Mouse (Mus musculus) heart, embryonic 11.5 days (tissue): Measurements from ENCODE around the gene Sec24b. TPM values are rescaled to one million over a fixed set of nuclear protein-coding genes. Genes with fewer than 3 reads are reported as not detected.

Experiments
- ATAC-seq: fragments of 200-750 bp; cut with Nextera tagmentation; replicated peaks from 2 replicates; pipeline ENCODE4 v1.8.0; 2017; ENCODE audit warnings: moderate library complexity; ENCODE audit not compliant: insufficient number of reproducible peaks, low FRiP score, low TSS enrichment
- H3K27ac ChIP-seq: fragments of 300-500 bp; sonication (generic); 2 replicates; pipeline ENCODE4 v1.5.1; 2014; ENCODE audit warnings: mild to moderate bottlenecking, low read depth, low read length
- H3K27me3 ChIP-seq: fragments of 300-500 bp; sonication (generic); 2 replicates; pipeline ENCODE4 v1.6.1; 2014; ENCODE audit warnings: mild to moderate bottlenecking, low read length, mixed read lengths; ENCODE audit not compliant: control insufficient read depth, insufficient read depth
- H3K36me3 ChIP-seq: fragments of 300-500 bp; sonication (generic); 2 replicates; pipeline ENCODE4 v1.6.1; 2014; ENCODE audit warnings: mild to moderate bottlenecking, low read length, moderate library complexity, mixed read lengths; ENCODE audit not compliant: control insufficient read depth, insufficient read depth
- H3K4me1 ChIP-seq: fragments of 300-500 bp; sonication (generic); 2 replicates; pipeline ENCODE4 v1.6.1; 2014; ENCODE audit warnings: low read length; ENCODE audit not compliant: control insufficient read depth, insufficient read depth
- H3K4me2 ChIP-seq: fragments of 300-500 bp; sonication (generic); 2 replicates; pipeline ENCODE4 v1.6.1; 2014; ENCODE audit warnings: mild to moderate bottlenecking, moderate library complexity
- H3K4me3 ChIP-seq: fragments of 300-500 bp; sonication (generic); 2 replicates; pipeline ENCODE4 v1.5.1; 2014; ENCODE audit warnings: low read depth, low read length
- H3K9ac ChIP-seq: fragments of 300-500 bp; sonication (generic); 2 replicates; pipeline ENCODE4 v1.6.1; 2014; ENCODE audit warnings: mild to moderate bottlenecking, low read depth, low read length, moderate library complexity
- H3K9me3 ChIP-seq: fragments of 300-500 bp; sonication (generic); replicated peaks from 2 replicates; pipeline ENCODE4 v1.6.1; 2016; ENCODE audit warnings: low read length; ENCODE audit not compliant: control insufficient read depth
- WGBS: fragments of 180-500 bp; shearing (Covaris S2); extraction: QIAGEN DNeasy Blood & Tissue Kit; methylation state at CpG from one replicate; pipeline ENCODE4 v1.1.7; 2014; ENCODE audit not compliant: insufficient replicate concordance; 5-methylcytosine and 5-hydroxymethylcytosine counted together
- polyA plus RNA-seq: library from polyadenylated mRNA; unstranded; fragments of >200 nt; fragmentation: Nextera tagmentation; extraction: Ambion mirVana; gene quantifications from 2 replicates; pipeline ENCODE4 v1.2.1, GENCODE M21; 2014

The Sec24b gene
- polyA plus RNA-seq, 1 experiment from 2014 or later = 27.9 TPM

DNA sequence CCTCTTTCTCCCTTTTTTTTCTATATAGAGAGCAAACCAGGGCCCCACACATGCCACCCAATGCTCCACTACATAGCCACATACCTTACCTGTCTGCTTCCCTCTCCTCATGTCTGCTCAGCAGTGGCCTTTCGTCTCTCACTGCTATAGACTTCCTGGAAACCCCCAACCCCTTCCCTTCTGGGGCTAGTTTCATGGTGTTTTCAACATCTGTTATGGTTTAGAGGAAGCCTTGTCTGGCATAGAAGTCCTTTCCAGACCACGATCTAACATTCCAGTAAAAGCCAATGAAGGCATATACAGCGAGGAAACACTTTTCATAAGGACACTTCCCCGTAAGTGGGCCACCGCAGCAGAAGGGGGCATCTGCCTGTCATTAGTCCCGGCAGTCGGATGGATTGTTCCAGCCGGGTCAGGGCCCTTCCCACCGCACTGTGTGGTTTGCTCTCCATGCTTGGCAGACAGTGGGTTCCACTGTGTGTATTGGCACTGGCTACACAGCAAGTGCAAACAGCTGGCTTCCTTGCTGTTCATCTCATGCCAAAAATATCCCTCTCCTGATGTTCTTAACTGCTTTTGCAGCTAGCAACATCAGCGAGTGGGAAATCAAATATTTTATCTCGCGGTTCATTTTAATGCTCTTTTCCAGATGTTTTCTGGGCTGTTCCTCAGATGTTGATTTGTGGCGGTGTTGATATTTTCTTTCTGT lies 25.2 kb upstream of the Sec24b start:
- no peaks in the 10 kb centered on the region; the same call in 1 of the 2 replicates for H3K27me3 ChIP-seq
- 75% methylated on average over 13 of the region's 13 CpGs for WGBS
- H3K9me3 ChIP-seq = no peaks in the 10 kb centered on the region
- no peak overlapping the region for H3K27ac ChIP-seq
- no peak overlapping the region for H3K4me3 ChIP-seq
- H3K36me3 ChIP-seq = no peaks in the 10 kb centered on the region
- no peak for ATAC-seq
- H3K4me1 ChIP-seq = no peaks in the 10 kb centered on the region
- no peak overlapping the region for H3K4me2 ChIP-seq
- no peak overlapping the region for H3K9ac ChIP-seq

DNA sequence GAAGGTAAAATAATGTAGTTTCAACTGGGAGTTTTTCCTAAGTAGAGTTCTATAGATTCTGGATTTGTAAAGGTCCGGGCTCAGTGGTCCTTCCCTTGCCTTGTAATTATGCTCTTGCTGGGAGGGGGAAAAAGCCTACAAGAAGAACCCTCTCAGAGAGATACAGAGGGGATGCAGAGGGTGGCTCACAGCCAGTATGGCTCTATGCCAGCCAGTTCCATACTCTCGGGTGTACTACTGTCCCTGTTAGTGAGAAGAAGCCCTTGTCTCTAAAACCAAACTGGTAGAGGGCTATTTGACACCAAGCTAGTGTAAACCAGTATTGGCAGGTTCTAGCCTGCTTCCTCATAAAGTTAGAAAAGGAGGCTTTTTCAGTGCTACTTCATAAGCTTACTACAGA lies 22.0 kb upstream of the Sec24b start:
- no peak for ATAC-seq
- H3K4me1 ChIP-seq = no peaks in the 10 kb centered on the region
- WGBS = 64% methylated on average over 2 of the region's 2 CpGs
- no peak overlapping the region for H3K9ac ChIP-seq
- 0 out of 2 replicates have a peak, but pooled peaks cover 3% of the 10 kb centered on the region for H3K27me3 ChIP-seq
- H3K9me3 ChIP-seq = no peaks in the 10 kb centered on the region
- no peak overlapping the region for H3K4me2 ChIP-seq
- no peak overlapping the region for H3K4me3 ChIP-seq
- no peaks in the 10 kb centered on the region for H3K36me3 ChIP-seq
- no peak overlapping the region for H3K27ac ChIP-seq

DNA sequence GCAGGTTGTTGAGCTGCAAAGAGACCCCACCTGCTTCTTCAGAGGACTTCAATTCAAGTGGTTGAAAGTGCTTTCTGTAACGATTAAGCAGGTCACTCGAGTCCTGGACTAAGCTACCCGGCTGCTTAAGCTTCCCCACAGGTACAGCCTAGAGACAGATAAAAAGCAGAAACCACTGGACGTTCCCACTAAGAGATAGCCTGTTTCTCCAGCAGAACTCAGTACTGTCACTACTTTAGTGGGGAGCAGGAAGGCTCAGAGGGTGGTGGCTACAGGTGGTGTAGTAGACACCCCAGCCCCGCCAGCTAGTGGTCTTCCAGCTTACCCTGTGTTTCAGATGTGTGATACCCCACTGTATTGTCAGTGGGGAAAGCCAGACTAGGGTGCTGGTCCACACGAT lies 19.3 kb upstream of the Sec24b start:
- ATAC-seq = no peak
- Histone ChIP-seq H3K4me3 (no peak overlapping the region), H3K9me3 (no peaks in the 10 kb centered on the region), H3K9ac (no peak overlapping the region), H3K27me3 (0 out of 2 replicates have a peak, but pooled peaks cover 3% of the 10 kb centered on the region), H3K27ac (no peak overlapping the region), H3K4me1 (no peaks in the 10 kb centered on the region), H3K4me2 (no peak overlapping the region), H3K36me3 (no peaks in the 10 kb centered on the region)
- whole genome bisulfite sequencing = 62% methylated on average over 6 of the region's 6 CpGs

DNA sequence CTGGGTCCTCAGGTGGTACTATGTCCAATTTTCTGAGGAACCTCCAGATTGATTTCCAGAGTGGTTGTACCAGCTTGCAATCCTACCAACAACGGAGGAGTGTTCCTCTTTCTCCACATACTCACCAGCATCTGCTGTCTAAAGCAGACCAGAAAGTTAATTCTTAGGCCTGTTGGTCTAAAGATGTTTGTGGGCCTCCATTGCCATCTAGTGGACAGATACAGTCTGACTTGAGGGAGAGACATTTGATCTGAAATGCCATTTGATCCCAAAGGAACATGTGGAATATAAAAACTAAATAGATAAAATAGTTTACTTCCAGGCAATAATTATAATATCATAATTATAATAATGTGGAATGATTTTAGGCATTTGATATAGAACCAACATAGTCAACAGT lies 18.4 kb upstream of the Sec24b start:
- H3K9me3 ChIP-seq = no peaks in the 10 kb centered on the region
- no peak overlapping the region for H3K27ac ChIP-seq
- no peak overlapping the region for H3K4me2 ChIP-seq
- ATAC-seq = no peak
- H3K4me3 ChIP-seq = no peak overlapping the region
- H3K27me3 ChIP-seq = 0 out of 2 replicates have a peak, but pooled peaks cover 3% of the 10 kb centered on the region
- no peaks in the 10 kb centered on the region for H3K4me1 ChIP-seq
- H3K36me3 ChIP-seq = no peaks in the 10 kb centered on the region
- 10% methylated on average over 1 of the region's 1 CpGs for WGBS
- H3K9ac ChIP-seq = no peak overlapping the region

DNA sequence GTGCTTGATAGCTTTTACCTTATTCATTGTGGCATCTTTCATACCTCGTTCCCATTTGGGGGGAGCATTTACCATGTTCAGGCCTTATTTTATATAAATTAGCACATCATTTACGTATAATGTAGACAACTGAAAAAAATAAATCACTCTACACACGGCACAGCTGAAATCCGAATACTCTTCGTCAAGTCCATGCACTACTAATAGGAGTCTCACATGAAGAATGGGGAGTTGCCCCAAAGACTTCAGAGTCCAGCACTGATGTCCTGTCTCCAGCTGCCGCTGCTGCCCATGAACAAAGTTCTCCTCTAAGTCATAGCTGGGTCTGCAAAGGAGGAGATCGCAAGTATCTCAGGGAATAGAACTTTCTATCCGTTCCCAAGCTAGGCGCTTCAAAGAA lies 15.9 kb upstream of the Sec24b start:
- no peak overlapping the region for H3K4me2 ChIP-seq
- H3K27me3 ChIP-seq = 0 out of 2 replicates have a peak, but pooled peaks cover 3% of the 10 kb centered on the region
- no peaks in the 10 kb centered on the region for H3K36me3 ChIP-seq
- H3K9me3 ChIP-seq = no peaks in the 10 kb centered on the region
- ATAC-seq = no peak
- no peaks in the 10 kb centered on the region for H3K4me1 ChIP-seq
- WGBS = 86% methylated on average over 9 of the region's 9 CpGs
- H3K27ac ChIP-seq = no peak overlapping the region
- H3K9ac ChIP-seq = no peak overlapping the region
- no peak overlapping the region for H3K4me3 ChIP-seq

DNA sequence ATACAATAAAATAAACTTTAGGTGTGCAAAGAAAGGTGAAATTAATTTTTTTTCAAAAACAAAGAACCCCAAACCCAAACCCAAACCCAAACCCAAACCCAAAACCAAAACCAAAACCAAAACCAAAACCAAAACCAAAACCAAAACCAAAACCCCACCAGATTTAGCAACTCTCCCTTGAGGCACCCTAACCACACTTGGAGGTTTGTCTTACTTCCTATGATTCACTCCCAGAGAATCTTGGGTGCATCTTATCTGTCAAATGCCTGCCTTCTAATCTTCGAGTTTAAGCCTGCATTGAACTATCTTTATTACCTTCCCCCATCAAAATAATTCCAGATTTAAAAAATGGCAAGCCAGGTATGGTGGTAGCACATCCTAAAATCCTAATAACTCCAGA lies 14.4 kb upstream of the Sec24b start:
- H3K4me3 ChIP-seq = no peak overlapping the region
- no peaks in the 10 kb centered on the region for H3K9me3 ChIP-seq
- WGBS = 33% methylated on average over 1 of the region's 1 CpGs
- no peak overlapping the region for H3K27ac ChIP-seq
- no peaks in the 10 kb centered on the region for H3K36me3 ChIP-seq
- H3K27me3 ChIP-seq = 0 out of 2 replicates have a peak, but pooled peaks cover 2% of the 10 kb centered on the region
- no peak overlapping the region for H3K9ac ChIP-seq
- ATAC-seq = no peak
- H3K4me2 ChIP-seq = no peak overlapping the region
- no peaks in the 10 kb centered on the region for H3K4me1 ChIP-seq

DNA sequence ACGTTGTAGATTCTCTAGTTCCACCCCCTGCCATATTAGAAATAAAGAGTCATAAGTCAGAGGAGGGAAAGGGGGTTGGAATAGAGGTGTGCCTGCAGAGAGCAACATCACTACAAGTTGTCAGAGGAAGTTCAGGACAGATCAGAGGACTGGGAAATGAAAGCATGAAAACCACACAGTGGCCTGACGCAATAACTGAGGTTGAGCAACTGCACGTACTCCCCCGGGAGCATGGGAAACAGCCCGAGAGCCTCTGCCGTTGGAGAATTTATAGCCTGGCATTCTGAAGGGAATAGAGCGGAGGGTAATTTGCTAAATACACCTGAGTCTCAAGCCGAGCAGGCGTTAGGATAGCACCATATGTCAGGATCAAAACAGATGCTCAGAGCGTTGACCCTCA lies 11.7 kb upstream of the Sec24b start:
- Histone ChIP-seq H3K27me3 (no peaks in the 10 kb centered on the region), H3K4me2 (no peak overlapping the region), H3K9me3 (no peaks in the 10 kb centered on the region), H3K4me3 (no peak overlapping the region), H3K9ac (no peak overlapping the region), H3K36me3 (no peaks in the 10 kb centered on the region), H3K27ac (no peak overlapping the region), H3K4me1 (no peaks in the 10 kb centered on the region)
- ATAC-seq = no peak
- WGBS = 68% methylated on average over 10 of the region's 10 CpGs

DNA sequence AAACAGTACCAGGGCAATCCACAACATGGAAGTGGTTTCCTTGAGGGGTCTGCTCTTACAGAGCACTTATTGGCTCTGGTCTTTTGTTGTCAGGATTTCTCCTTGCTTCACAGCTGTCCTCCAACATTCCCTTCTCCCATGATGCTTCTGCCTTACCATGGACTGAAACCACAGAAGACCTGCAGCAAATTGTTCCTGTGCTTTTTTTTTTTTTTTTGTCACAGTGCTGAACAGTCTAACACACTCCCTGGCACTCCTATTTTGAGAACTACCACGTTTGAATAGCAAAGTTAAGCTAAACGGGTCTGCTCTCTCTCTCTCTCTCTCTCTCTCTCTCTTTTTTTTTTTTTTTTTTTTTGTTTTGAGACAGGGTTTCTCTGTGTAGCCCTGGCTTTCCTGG lies 10.6 kb upstream of the Sec24b start:
- Histone ChIP-seq H3K4me1 (no peaks in the 10 kb centered on the region), H3K9ac (no peak overlapping the region), H3K4me3 (no peak overlapping the region), H3K9me3 (no peaks in the 10 kb centered on the region), H3K27me3 (no peaks in the 10 kb centered on the region), H3K27ac (no peak overlapping the region), H3K36me3 (no peaks in the 10 kb centered on the region), H3K4me2 (no peak overlapping the region)
- WGBS = 64% methylated on average over 2 of the region's 2 CpGs
- no peak for ATAC-seq

DNA sequence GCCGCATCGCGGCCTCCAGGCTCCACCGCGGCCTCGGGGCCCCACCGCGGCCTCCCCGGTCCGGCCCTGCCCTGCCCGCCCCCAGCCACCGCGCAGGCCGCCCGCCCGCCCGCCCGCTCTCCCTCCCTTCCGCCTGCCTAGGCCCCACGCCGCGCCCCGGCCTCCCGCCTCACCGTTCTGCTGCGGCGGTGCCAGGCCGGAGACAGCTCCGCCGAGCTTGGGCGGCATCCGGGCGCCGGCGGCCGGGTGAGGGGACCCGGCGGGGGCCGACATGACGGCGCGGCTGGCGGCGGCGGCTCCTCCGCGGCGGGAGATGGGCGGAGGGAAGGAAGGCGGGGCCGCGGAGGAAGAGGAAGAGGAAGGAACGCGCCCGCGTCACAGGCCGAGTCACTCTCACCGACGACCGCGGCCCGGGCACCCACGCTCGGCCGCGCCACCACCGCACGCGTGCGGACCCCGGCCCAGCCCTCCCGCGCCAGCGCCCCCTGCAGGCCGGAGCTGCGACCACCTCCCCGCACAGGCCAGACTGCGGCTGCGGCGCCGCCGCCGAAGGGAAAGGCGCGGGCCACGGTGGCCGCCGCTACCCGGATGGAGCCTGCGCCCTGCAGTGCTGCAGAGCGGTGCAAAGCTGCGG lies 840 bp downstream of the Sec24b start:
- under 1% methylated on average over 23 of the region's 92 CpGs for WGBS

More for the DNA sequence above, 840 bp downstream of the Sec24b start:
- Histone ChIP-seq H3K4me3 (peak overlapping the region; percentile 93), H3K4me2 (peak overlapping the region; percentile 88), H3K4me1 (peaks cover 30% of the 10 kb centered on the region), H3K9ac (peak overlapping the region; percentile 89), H3K36me3 (no peaks in the 10 kb centered on the region), H3K27ac (peak overlapping the region; percentile 99), H3K27me3 (no peaks in the 10 kb centered on the region), H3K9me3 (no peaks in the 10 kb centered on the region)
- peak; percentile 85 for ATAC-seq
